Mouse (Mus musculus) c-Kit-positive CD71-positive TER-119-positive erythroid progenitor cells, embryonic 14.5 days (primary cell): ENCODE results near the gene Gm11168.
"Not testable (repeated sequence)": the region's sequence is repeated elsewhere in the genome, so short reads cannot be mapped to it uniquely, and the experiment has no call there.

Experiments used
- DNase-seq: peaks from one replicate; pipeline ENCODE4 v3.0.0-alpha.2; 2013; ENCODE audit warnings: low spot score

Gene Gm11168

GRCm38 (mm10) chr9:3025653-3026052 is 22.5 kb downstream of the Gm11168 start:
- DNase-seq: not testable (repeated sequence)

DNA sequence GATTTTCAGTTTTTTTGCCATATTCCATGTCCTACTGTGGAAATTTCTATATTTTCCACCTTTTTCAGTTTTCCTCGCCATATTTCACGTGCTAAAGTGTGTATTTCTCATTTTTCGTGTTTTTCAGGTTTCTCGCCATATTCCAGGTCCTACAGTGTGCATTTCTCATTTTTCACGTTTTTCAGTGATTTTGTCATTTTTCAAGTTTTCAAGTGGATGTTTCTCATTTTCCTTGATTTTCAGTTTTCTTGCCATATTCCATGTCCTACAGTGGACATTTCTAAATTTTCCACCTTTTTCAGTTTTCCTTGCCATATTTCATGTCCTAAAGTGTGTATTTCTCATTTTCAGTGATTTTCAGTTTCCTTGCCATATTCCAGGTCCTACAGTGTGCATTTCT is 23.0 kb downstream of the Gm11168 start:
- DNase-seq: not testable (repeated sequence)

- DNase-seq: not testable (repeated sequence)
These were observed 23.6 kb downstream of the Gm11168 start for GRCm38 (mm10) chr9:3026741-3027140.

- DNase-seq: peak; percentile 60
These were observed 24.1 kb downstream of the Gm11168 start for GRCm38 (mm10) chr9:3027200-3027599.

DNA sequence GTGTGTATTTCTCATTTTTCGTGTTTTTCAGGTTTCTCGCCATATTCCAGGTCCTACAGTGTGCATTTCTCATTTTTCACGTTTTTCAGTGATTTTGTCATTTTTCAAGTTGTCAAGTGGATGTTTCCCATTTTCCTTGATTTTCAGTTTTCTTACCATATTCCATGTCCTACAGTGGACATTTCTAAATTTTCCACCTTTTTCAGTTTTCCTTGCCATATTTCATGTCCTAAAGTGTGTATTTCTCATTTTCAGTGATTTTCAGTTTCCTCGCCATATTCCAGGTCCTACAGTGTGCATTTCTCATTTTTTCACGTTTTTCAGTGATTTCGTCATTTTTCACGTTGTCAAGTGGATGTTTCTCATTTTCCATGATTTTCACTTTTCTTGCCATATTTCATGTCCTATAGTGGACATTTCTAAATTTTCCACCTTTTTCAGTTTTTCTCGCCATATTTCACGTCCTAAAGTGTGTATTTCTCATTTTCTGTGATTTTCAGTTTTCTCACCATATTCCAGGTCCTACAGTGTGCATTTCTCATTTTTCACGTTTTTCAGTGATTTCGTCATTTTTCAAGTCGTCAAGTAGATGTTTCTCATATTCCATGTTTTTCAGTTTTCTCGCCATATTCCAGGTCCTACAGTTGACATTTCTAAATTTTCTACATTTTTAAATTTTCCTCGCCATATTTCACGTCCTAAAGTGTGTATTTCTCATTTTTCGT is 26.3 kb downstream of the Gm11168 start:
- DNase-seq: not testable (repeated sequence)

- DNase-seq: peak; percentile 94
These were observed 27.7 kb downstream of the Gm11168 start for GRCm38 (mm10) chr9:3030677-3031318.

DNA sequence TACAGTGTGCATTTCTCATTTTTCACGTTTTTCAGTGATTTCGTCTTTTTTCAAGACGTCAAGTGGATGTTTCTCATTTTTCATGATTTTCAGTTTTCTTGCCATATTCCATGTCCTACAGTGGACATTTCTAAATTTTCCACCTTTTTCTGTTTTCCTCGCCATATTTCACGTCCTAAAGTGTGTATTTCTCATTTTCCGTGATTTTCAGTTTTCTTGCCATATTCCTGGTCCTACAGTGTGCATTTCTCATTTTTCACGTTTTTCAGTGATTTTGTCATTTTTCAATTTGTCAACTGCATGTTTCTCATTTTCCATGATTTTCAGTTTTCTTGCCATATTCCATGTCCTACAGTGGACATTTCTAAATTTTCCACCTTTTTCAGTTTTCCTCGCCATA is 31.2 kb downstream of the Gm11168 start, which contains the start of gene Gm17535:
Gene Gm17535, plus strand, starts transcription at position 301 of the 400 bp plus-strand sequence.
- not testable (repeated sequence) for DNase-seq

DNA sequence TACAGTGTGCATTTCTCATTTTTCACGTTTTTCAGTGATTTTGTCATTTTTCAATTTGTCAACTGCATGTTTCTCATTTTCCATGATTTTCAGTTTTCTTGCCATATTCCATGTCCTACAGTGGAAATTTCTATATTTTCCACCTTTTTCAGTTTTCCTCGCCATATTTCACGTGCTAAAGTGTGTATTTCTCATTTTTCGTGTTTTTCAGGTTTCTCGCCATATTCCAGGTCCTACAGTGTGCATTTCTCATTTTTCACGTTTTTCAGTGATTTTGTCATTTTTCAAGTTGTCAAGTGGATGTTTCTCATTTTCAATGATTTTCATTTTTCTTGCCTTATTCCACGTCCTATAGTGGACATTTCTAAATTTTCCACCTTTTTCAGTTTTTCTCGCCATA is 33.4 kb downstream of the Gm11168 start, which contains the start of gene Gm10715:
Gene Gm10715, plus strand, starts transcription at position 301 of the 400 bp plus-strand sequence.
- DNase-seq: not testable (repeated sequence)

DNA sequence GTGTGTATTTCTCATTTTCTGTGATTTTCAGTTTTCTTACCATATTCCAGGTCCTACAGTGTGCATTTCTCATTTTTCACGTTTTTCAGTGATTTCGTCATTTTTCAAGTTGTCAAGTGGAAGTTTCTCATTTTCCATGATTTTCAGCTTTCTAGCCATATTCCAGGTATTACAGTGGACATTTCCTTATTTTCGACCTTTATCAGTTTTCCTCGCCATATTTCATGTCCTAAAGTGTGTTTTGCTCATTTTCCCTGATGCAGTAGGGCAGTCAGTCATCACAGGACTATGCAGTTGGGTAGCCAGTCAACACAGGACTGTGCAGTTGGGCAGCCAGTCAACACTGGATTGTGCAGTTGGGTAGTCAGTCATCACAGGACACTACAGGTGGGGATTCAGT is 35.0 kb downstream of the Gm11168 start:
- peak; percentile 11 for DNase-seq
